Mouse (Mus musculus): ENCODE data around the gene Ripor1. TPM values are rescaled to one million over a fixed set of nuclear protein-coding genes. Genes with fewer than 3 reads are reported as not detected.
A peak's percentile ranks its signal among the peaks of the same experiment; 100 is the strongest.

Ripor1 gene
- polyA plus RNA-seq, 1 experiment = 125 TPM

GRCm38 (mm10) chr8:105566703-105567595, 38.1 kb upstream of the Ripor1 start:
- Histone ChIP-seq H3K36me3 (ENCODE audit: control insufficient read depth, insufficient read depth, low read length) (no peaks in the 10 kb centered on the region), H3K27ac (ENCODE audit: control insufficient read depth, insufficient read depth, low read length) (no peak overlapping the region), H3K4me3 (ENCODE audit: control insufficient read depth, insufficient read depth, low read length) (peak overlapping the region; percentile 54), H3K27me3 (ENCODE audit: control insufficient read depth, insufficient read depth, low read length) (no peaks in the 10 kb centered on the region), H3K4me1 (replicated peaks; ENCODE audit: control insufficient read depth, insufficient read depth, low read length) (peaks cover 14% of the 10 kb centered on the region)
- DNase-seq = peak; percentile 47
- WGBS = 14% methylated on average over 27 of the region's 27 CpGs
- TF ChIP-seq CTCF (IDR thresholded peaks at IDR 0.05; ENCODE audit: borderline replicate concordance, control insufficient read depth, extremely low read depth, insufficient read depth, low read length, poor library complexity) (no peak), POLR2A (IDR thresholded peaks at IDR 0.05; ENCODE audit: control insufficient read depth, extremely low read depth, insufficient read depth, low read length, poor library complexity) (no peak)

- 93% methylated on average over 9 of the region's 9 CpGs for whole genome bisulfite sequencing
- no peak for DNase-seq
- Histone ChIP-seq H3K4me1 (replicated peaks; ENCODE audit: control insufficient read depth, insufficient read depth, low read length) (peaks cover 5% of the 10 kb centered on the region), H3K4me3 (ENCODE audit: control insufficient read depth, insufficient read depth, low read length) (no peak overlapping the region), H3K27ac (ENCODE audit: control insufficient read depth, insufficient read depth, low read length) (no peak overlapping the region), H3K27me3 (ENCODE audit: control insufficient read depth, insufficient read depth, low read length) (no peaks in the 10 kb centered on the region), H3K36me3 (ENCODE audit: control insufficient read depth, insufficient read depth, low read length) (no peaks in the 10 kb centered on the region)
- no peak for TF ChIP-seq POLR2A (IDR thresholded peaks at IDR 0.05; ENCODE audit: control insufficient read depth, extremely low read depth, insufficient read depth, low read length, poor library complexity)
- no peak for TF ChIP-seq CTCF (IDR thresholded peaks at IDR 0.05; ENCODE audit: borderline replicate concordance, control insufficient read depth, extremely low read depth, insufficient read depth, low read length, poor library complexity)
Observed at GRCm38 (mm10) chr8:105571810-105572209, 33.2 kb upstream of the Ripor1 start.

GRCm38 (mm10) chr8:105573427-105573826, 31.6 kb upstream of the Ripor1 start:
- no peak overlapping the region for H3K27ac ChIP-seq (ENCODE audit: control insufficient read depth, insufficient read depth, low read length)

GRCm38 (mm10) chr8:105574741-105575140, 30.3 kb upstream of the Ripor1 start:
- Histone ChIP-seq H3K27me3 (ENCODE audit: control insufficient read depth, insufficient read depth, low read length) (no peaks in the 10 kb centered on the region), H3K4me3 (ENCODE audit: control insufficient read depth, insufficient read depth, low read length) (no peak overlapping the region), H3K4me1 (replicated peaks; ENCODE audit: control insufficient read depth, insufficient read depth, low read length) (no peaks in the 10 kb centered on the region), H3K27ac (ENCODE audit: control insufficient read depth, insufficient read depth, low read length) (no peak overlapping the region), H3K36me3 (ENCODE audit: control insufficient read depth, insufficient read depth, low read length) (no peaks in the 10 kb centered on the region)
- no peak for TF ChIP-seq CTCF (IDR thresholded peaks at IDR 0.05; ENCODE audit: borderline replicate concordance, control insufficient read depth, extremely low read depth, insufficient read depth, low read length, poor library complexity)
- no peak for TF ChIP-seq POLR2A (IDR thresholded peaks at IDR 0.05; ENCODE audit: control insufficient read depth, extremely low read depth, insufficient read depth, low read length, poor library complexity)
- WGBS = 94% methylated on average over 6 of the region's 6 CpGs
- DNase-seq = no peak

More at GRCm38 (mm10) chr8:105573427-105573826, 31.6 kb upstream of the Ripor1 start:
- Histone ChIP-seq H3K36me3 (ENCODE audit: control insufficient read depth, insufficient read depth, low read length) (no peaks in the 10 kb centered on the region), H3K27me3 (ENCODE audit: control insufficient read depth, insufficient read depth, low read length) (no peaks in the 10 kb centered on the region), H3K4me3 (ENCODE audit: control insufficient read depth, insufficient read depth, low read length) (no peak overlapping the region), H3K4me1 (replicated peaks; ENCODE audit: control insufficient read depth, insufficient read depth, low read length) (no peaks in the 10 kb centered on the region)
- no peak for DNase-seq
- TF ChIP-seq POLR2A (IDR thresholded peaks at IDR 0.05; ENCODE audit: control insufficient read depth, extremely low read depth, insufficient read depth, low read length, poor library complexity) (no peak), CTCF (IDR thresholded peaks at IDR 0.05; ENCODE audit: borderline replicate concordance, control insufficient read depth, extremely low read depth, insufficient read depth, low read length, poor library complexity) (no peak)

GRCm38 (mm10) chr8:105575538-105575937, 29.5 kb upstream of the Ripor1 start:
- WGBS = 92% methylated on average over 3 of the region's 3 CpGs
- no peaks in the 10 kb centered on the region for H3K4me1 ChIP-seq (replicated peaks; ENCODE audit: control insufficient read depth, insufficient read depth, low read length)
- DNase-seq = no peak
- no peak overlapping the region for H3K27ac ChIP-seq (ENCODE audit: control insufficient read depth, insufficient read depth, low read length)
- no peak overlapping the region for H3K4me3 ChIP-seq (ENCODE audit: control insufficient read depth, insufficient read depth, low read length)
- TF ChIP-seq POLR2A (IDR thresholded peaks at IDR 0.05; ENCODE audit: control insufficient read depth, extremely low read depth, insufficient read depth, low read length, poor library complexity) = no peak
- TF ChIP-seq CTCF (IDR thresholded peaks at IDR 0.05; ENCODE audit: borderline replicate concordance, control insufficient read depth, extremely low read depth, insufficient read depth, low read length, poor library complexity) = no peak
- no peaks in the 10 kb centered on the region for H3K36me3 ChIP-seq (ENCODE audit: control insufficient read depth, insufficient read depth, low read length)
- H3K27me3 ChIP-seq (ENCODE audit: control insufficient read depth, insufficient read depth, low read length) = no peaks in the 10 kb centered on the region

- no peak for DNase-seq
- Histone ChIP-seq H3K36me3 (ENCODE audit: control insufficient read depth, insufficient read depth, low read length) (no peaks in the 10 kb centered on the region), H3K27me3 (ENCODE audit: control insufficient read depth, insufficient read depth, low read length) (no peaks in the 10 kb centered on the region), H3K4me3 (ENCODE audit: control insufficient read depth, insufficient read depth, low read length) (no peak overlapping the region), H3K4me1 (replicated peaks; ENCODE audit: control insufficient read depth, insufficient read depth, low read length) (no peaks in the 10 kb centered on the region), H3K27ac (ENCODE audit: control insufficient read depth, insufficient read depth, low read length) (no peak overlapping the region)
- no peak for TF ChIP-seq POLR2A (IDR thresholded peaks at IDR 0.05; ENCODE audit: control insufficient read depth, extremely low read depth, insufficient read depth, low read length, poor library complexity)
- 43% methylated on average over 3 of the region's 3 CpGs for WGBS
Observed at GRCm38 (mm10) chr8:105579719-105580118, 25.3 kb upstream of the Ripor1 start.
